Mouse (Mus musculus): ENCODE results near the gene Cd200. TPM values are rescaled to one million over a fixed set of nuclear protein-coding genes. Genes with fewer than 3 reads are reported as not detected.

The Cd200 gene
- polyA plus RNA-seq, 1 experiment from 2014 or later, result 0.67 TPM

DNA sequence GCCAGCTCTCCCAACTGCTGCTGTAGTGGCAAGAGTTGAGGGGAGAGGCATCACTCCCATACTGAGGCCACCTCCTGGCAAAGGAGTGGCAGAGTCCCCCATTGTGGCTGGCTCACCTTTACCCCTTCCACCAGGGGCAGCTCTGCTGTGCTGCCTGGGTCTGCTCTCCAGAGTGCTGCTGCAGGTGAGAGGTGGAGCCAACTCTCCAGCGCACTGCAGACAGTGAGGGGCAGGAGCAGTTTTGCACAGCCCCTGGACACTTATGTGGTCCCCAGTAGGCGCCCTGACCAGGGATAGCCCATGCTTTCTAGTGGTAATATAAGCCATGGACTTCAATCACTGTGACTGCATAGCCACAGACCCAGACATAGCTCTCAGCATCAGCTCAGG is 74.5 kb downstream of the Cd200 start:
- H3K36me3 ChIP-seq (ENCODE audit: control insufficient read depth, insufficient read depth), result no peaks in the 10 kb centered on the region
- no peaks in the 10 kb centered on the region for H3K9me3 ChIP-seq (replicated peaks; ENCODE audit: control insufficient read depth, low read length)
- 59% methylated on average over 2 of the region's 2 CpGs for WGBS (ENCODE audit: insufficient replicate concordance)
- no peaks in the 10 kb centered on the region for H3K4me1 ChIP-seq (ENCODE audit: control insufficient read depth, low read depth, low read length)
- ATAC-seq (ENCODE audit: low read depth), result no peak
- no peak overlapping the region for H3K27ac ChIP-seq (ENCODE audit: low read length)
- no peak overlapping the region for H3K9ac ChIP-seq (ENCODE audit: low read depth, low read length)
- H3K27me3 ChIP-seq (ENCODE audit: control insufficient read depth, insufficient read depth, low read depth, low read length), result no peaks in the 10 kb centered on the region
- no peak overlapping the region for H3K4me2 ChIP-seq (ENCODE audit: low read depth, low read length)
- no peak overlapping the region for H3K4me3 ChIP-seq (ENCODE audit: low read depth, low read length)

DNA sequence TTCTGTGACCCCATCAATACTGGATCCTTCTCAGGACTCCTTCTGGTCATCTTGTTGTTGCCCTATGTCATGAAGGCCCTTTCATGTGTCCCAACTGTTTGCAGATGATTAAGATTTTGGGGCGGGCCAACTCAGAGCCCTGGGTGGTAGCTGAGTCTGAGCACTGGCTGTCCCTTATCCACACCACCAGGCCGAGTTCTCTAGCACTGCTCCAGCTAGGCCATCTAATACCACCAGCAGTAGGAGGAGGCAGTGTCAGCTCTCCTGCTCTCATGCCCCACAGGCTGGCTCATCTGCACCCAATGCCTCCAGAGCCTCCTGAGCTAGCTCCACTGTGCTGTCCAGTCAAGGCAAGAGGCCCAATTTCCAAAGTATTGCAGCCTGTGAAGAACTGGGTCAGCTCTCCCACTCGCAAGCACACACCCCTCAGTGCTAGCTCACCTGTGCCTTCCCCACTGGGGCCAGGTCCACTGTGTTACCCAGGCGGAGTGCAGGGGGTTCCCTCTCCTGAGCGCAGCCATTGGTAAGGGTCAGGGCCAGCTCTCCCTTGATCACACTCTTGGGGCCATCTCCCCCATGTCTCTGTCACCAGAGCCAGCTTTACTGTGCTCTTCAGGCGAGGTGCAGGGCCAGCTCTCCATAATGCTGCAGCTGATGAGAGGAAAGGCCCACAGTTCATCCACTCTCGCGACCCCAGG is 75.0 kb downstream of the Cd200 start:
- H3K27me3 ChIP-seq (ENCODE audit: control insufficient read depth, insufficient read depth, low read depth, low read length), result no peaks in the 10 kb centered on the region
- H3K4me1 ChIP-seq (ENCODE audit: control insufficient read depth, low read depth, low read length), result no peaks in the 10 kb centered on the region
- no peak for ATAC-seq (ENCODE audit: low read depth)
- H3K9me3 ChIP-seq (replicated peaks; ENCODE audit: control insufficient read depth, low read length), result no peaks in the 10 kb centered on the region
- H3K9ac ChIP-seq (ENCODE audit: low read depth, low read length), result no peak overlapping the region
- H3K36me3 ChIP-seq (ENCODE audit: control insufficient read depth, insufficient read depth), result no peaks in the 10 kb centered on the region
- no peak overlapping the region for H3K27ac ChIP-seq (ENCODE audit: low read length)
- no peak overlapping the region for H3K4me2 ChIP-seq (ENCODE audit: low read depth, low read length)
- WGBS (ENCODE audit: insufficient replicate concordance), result 54% methylated on average over 8 of the region's 8 CpGs
- H3K4me3 ChIP-seq (ENCODE audit: low read depth, low read length), result no peak overlapping the region

DNA sequence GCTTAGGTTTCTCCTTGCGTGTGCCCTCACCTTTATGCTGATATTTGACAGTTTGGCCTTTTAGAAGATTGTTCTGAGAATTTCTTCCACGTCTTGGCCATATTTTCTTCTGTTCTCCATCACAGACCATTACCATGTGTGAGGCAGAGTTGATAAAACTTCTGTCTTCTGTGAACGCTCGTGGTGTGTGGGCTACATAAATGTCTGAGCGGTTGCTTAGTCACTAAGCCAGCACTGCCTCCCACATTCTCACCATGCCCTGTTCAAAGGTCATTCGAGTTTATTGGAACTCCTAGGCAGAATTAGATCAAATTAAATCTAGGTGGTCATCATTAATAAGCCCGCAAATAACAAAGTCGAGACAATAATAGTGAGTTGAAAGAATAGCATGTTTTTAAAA is 76.3 kb downstream of the Cd200 start:
- H3K36me3 ChIP-seq (ENCODE audit: control insufficient read depth, insufficient read depth), result no peaks in the 10 kb centered on the region
- no peak overlapping the region for H3K9ac ChIP-seq (ENCODE audit: low read depth, low read length)
- no peak for ATAC-seq (ENCODE audit: low read depth)
- H3K4me2 ChIP-seq (ENCODE audit: low read depth, low read length), result no peak overlapping the region
- no peaks in the 10 kb centered on the region for H3K4me1 ChIP-seq (ENCODE audit: control insufficient read depth, low read depth, low read length)
- H3K27ac ChIP-seq (ENCODE audit: low read length), result no peak overlapping the region
- no peaks in the 10 kb centered on the region for H3K9me3 ChIP-seq (replicated peaks; ENCODE audit: control insufficient read depth, low read length)
- H3K27me3 ChIP-seq (ENCODE audit: control insufficient read depth, insufficient read depth, low read depth, low read length), result no peaks in the 10 kb centered on the region
- WGBS (ENCODE audit: insufficient replicate concordance), result 60% methylated on average over 8 of the region's 8 CpGs
- no peak overlapping the region for H3K4me3 ChIP-seq (ENCODE audit: low read depth, low read length)

Other genes with a start within 250 kb of the Cd200 start
- 0.44 and 0.57 TPM in 2 replicates for gene Btla, start 184.7 kb downstream of the Cd200 start, polyA plus RNA-seq (2015; fragmentation: Nextera tagmentation; extraction: Ambion mirVana)
- 0.04 and 0.05 TPM in 2 replicates for gene Gm609, start 83.9 kb upstream of the Cd200 start, polyA plus RNA-seq (2015; fragmentation: Nextera tagmentation; extraction: Ambion mirVana)
- gene Gm17783, start 123.0 kb upstream of the Cd200 start, polyA plus RNA-seq (2015; fragmentation: Nextera tagmentation; extraction: Ambion mirVana), result not detected in 2 replicates
- gene Slc9c1, start 126.3 kb upstream of the Cd200 start, polyA plus RNA-seq (2015; fragmentation: Nextera tagmentation; extraction: Ambion mirVana), result not detected in 2 replicates
- gene Gcsam, start 201.3 kb upstream of the Cd200 start, polyA plus RNA-seq (2015; fragmentation: Nextera tagmentation; extraction: Ambion mirVana), result 1.8 and 1.9 TPM in 2 replicates
- gene BC016579, start 245.0 kb upstream of the Cd200 start, polyA plus RNA-seq (2015; fragmentation: Nextera tagmentation; extraction: Ambion mirVana), result 0.27 and 0.32 TPM in 2 replicates